ENCODE assay signal across 8 mouse cellular contexts in the genomic region with DNA sequence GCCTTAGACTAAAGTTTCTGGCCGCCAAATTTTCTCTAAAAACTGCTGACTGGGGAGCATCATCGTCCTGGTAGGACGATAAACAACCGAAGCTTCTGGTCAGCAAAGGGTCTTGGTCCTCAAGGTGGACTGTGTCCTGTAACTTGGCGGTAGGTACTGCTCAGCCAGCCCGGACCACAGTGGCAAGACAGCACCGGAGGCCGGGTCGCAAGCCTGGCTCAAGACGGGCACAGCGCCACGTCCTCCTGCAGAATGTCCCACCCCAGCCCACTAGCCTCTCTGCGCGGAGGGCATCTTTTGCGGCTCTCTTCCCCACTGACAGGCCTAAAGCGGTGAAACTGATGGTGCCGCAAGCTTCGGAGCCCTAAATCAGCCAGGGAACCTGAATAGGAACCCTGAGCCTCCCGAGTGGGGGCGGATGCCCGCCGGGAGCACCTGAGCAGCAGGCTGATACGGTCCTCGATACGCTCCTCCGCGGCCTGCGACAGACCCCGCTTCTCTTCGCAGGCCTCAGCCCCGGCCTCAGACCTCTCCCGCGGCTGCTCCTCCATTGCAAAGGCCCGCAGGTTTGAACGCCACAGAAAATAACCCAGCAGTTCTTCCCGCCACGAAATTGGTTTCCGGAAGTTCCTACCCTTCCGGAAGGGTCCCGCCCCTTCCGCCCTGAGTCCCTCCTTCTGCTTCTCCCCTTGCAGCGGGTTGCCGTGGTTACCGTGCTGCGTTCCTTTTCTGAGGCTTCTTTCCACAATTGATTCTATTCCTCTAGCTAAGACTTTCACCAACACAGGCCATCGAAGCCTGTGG. TPM values are rescaled to one million over a fixed set of nuclear protein-coding genes. Genes with fewer than 3 reads are reported as not detected.
A peak's percentile ranks its signal among the peaks of the same experiment; 100 is the strongest.
DNase-seq lines count a peak whose midpoint lies in the region; ATAC-seq and TF ChIP-seq lines count a peak whose summit lies in the region.

A gene (minus strand): TSS at position 648 of the 804 bp plus-strand sequence.

- H3K4me3 ChIP-seq in hindbrain, postnatal 0 days (ENCODE audit: low read length): peak within 1 kb of the TSS; percentile 69
- H3K4me3 ChIP-seq in left cerebral cortex, adult 2 months: peak within 1 kb of the TSS; percentile 49

- intact Hi-C loops in left cerebral cortex, adult 2 months (cut with DNase I): no loop called here

- ATAC-seq in hindbrain, postnatal 0 days: peak; percentile 97
- peak; percentile 99 for ATAC-seq in megakaryocyte, adult 5-6 weeks (ENCODE audit: poor library complexity, severe bottlenecking)

- under 1% methylated on average over 46 of the region's 46 CpGs for WGBS in hindbrain, postnatal 0 days

- H3K9ac ChIP-seq in hindbrain, postnatal 0 days (replicated peaks; ENCODE audit: low read length): peak within 1 kb of the TSS; percentile 37

- H3K9me3 ChIP-seq in hindbrain, postnatal 0 days (ENCODE audit: low read length): no peaks in the 10 kb centered on the region

- peak; percentile 83 for DNase-seq in T-cell, adult 2 months (ENCODE audit: low spot score)
- peak; percentile 60 to 69 for DNase-seq in cerebellum, postnatal 36 days
- DNase-seq in gastrocnemius, adult 18-20 months (ENCODE audit: low spot score): peak; percentile 80
- peak; percentile 93 for DNase-seq in hindbrain, postnatal 0 days (ENCODE audit: low spot score)
- peak; percentile 73 to 80 for DNase-seq in left cerebral cortex, adult 2 months (ENCODE audit: extremely low spot score in 1 of 2, low spot score in 2 of 2)
- DNase-seq in right cerebral cortex, adult 2 months (ENCODE audit: low spot score in 2 of 2): peak; percentile 82 to 86
- peak; percentile 86 for DNase-seq in urinary bladder, postnatal 14 days (ENCODE audit: low spot score)

- no peak for TF ChIP-seq CTCF in hindbrain, postnatal 0 days (IDR thresholded peaks at IDR 0.05; ENCODE audit: low read depth)
- no peak for TF ChIP-seq CTCF in left cerebral cortex, adult 2 months (IDR thresholded peaks at IDR 0.05)

- H3K27ac ChIP-seq in hindbrain, postnatal 0 days: peak within 1 kb of the TSS; percentile 49; the same call in 1 of the 2 replicates
- H3K27ac ChIP-seq in left cerebral cortex, adult 2 months: peak within 1 kb of the TSS; percentile 16; the same call in 1 of the 2 replicates

- peak within 1 kb of the TSS; percentile 97 for H3K4me2 ChIP-seq in hindbrain, postnatal 0 days (ENCODE audit: low read depth, low read length)

- no peaks in the 10 kb centered on the region; the same call in 1 of the 2 replicates for H3K4me1 ChIP-seq in hindbrain, postnatal 0 days (ENCODE audit: insufficient read depth, low read length)

- no peaks in the 10 kb centered on the region for H3K36me3 ChIP-seq in hindbrain, postnatal 0 days (ENCODE audit: insufficient read depth, low read length)

- H3K27me3 ChIP-seq in hindbrain, postnatal 0 days (ENCODE audit: insufficient read depth, low read length): no peaks in the 10 kb centered on the region

RNA-seq across cellular contexts. Expression of the gene that starts here (rescaled TPM):
- not detected for total RNA-seq in gastrocnemius, adult 18-20 months (2021)
- 1.7 and 3.6 TPM in 2 replicates for total RNA-seq in hindbrain, postnatal 0 days (2014; rRNA removed)
- 8.4 and 9.5 TPM in 2 replicates for polyA plus RNA-seq in hindbrain, postnatal 0 days (2015; fragmentation: Nextera tagmentation; extraction: Ambion mirVana)
- total RNA-seq in left cerebral cortex, adult 2 months (2021): 1 to 10 TPM in 1 of 2 experiments, under 1 TPM in 1; 0.75 to 1.1 TPM
- 36.9 and 44.5 TPM in 2 replicates for total RNA-seq in megakaryocyte, adult 5-6 weeks (2015)
- 31.4 and 39.6 TPM in 2 replicates for total RNA-seq in megakaryocyte, adult 5-6 weeks (2017)

Comparison
In these comparisons a context has a peak if more than half of its experiments do, and no peak if none do; other contexts are left out.
1. Peak in every context shown above with its lines: DNase-seq, ATAC-seq, H3K4me3 ChIP-seq and H3K27ac ChIP-seq.
2. Peak in DNase-seq in gastrocnemius, adult 18-20 months; RNA of the gene not detected or under 1 TPM.